Mouse (Mus musculus) mouse embryonic stem cell (cell line): Measurements from ENCODE around the gene Cdk5r1.

Source experiments
- in situ Hi-C, 2 experiments: fragments of 300-500 bp; cut with MboI; formaldehyde crosslinking; loops; 1 replicate in 1 of 2; 3 replicates in 1 of 2; pipeline ENCODE4 v1.14.3; 2019 to 2020; ENCODE audit warnings: low sequenced_read_pairs in 2 of 2, low pct_unique_long_range_greater_than_20kb in 1 of 2, mixed read lengths in 1 of 2; ENCODE audit not compliant: unreplicated experiment in 1 of 2

The Cdk5r1 gene

DNA sequence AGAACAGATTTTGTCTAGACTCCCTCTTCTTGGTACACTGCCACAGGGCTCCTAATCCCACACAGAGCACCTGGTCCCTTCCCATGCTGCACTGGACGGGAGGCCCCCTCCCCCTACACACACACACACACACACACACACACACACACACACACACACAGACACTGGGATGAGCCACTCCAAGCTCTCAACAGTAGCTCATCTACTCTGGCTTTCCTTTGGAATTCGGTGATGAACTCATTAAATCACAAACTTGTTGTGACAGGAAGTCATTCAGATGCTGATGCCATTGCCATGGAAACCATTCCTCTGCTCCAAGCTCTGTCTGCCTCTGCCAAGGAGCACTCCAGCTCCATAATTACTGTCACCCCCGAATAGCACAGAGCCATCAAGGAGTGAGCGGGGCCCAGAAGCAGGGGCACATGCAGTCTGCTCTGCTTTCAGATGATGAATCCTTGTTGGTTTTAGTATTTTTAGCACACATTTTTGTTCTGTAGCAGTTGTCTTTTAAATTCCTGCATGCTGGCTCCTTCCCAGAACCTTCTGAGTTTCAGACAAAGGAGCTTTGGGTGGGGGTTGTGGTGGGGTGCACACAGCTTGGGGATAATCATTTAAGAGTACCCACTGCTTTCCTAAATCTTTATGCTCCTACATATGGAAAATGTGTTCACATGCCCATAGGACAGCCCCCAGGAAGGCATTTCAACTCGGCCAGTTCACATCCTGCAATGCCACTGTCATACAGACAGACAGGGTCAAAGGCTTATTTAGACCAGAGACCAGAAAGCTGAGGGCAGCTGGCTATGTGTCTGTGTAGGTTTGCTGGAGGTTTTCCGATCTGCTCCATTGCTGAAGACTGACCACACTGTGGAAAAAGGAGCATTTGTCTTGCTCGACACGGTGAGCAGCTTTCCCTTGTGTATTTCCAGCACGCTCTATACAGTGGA lies 41.9 kb downstream of the Cdk5r1 start:
- in situ Hi-C loops = no loop called here

DNA sequence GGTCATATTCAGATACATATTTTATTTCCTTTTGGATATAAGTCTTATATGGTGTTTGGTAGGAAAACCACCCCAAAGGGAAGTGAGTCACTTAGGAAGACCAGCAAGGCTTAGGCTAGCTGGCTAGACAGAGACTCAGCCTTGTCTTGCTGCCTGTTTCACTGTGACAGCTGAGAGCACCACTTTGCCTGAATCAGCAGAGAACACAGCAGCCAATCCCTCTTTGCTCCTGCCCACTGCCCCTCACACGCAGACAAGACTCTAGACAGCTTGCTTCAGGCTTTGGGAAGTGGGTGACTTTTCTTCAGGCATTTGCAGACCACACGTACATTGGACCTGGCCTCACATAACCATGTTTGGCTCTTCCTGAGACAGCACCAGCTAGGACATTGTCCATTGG lies 44.3 kb downstream of the Cdk5r1 start:
- in situ Hi-C loops = no loop called here

DNA sequence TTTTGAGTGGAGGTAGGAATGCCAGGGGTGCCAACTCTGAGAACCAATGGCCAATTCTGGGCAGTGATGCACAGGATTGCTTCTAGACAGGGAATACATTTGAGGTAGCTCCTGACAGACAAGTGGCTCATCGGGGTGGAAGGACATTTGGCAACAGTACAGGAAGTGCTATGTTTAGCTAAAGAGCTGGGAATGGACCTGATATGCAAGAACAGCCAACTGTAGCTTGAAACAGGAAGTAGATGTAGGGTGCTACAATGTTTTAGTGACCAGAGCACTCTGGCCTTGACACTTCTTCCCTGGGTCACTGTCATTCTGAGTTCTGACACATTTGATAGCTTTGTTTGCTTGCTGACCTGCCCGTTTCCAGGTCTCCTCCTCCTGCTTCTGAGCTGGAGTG lies 46.0 kb downstream of the Cdk5r1 start:
- in situ Hi-C loops = no loop called here

DNA sequence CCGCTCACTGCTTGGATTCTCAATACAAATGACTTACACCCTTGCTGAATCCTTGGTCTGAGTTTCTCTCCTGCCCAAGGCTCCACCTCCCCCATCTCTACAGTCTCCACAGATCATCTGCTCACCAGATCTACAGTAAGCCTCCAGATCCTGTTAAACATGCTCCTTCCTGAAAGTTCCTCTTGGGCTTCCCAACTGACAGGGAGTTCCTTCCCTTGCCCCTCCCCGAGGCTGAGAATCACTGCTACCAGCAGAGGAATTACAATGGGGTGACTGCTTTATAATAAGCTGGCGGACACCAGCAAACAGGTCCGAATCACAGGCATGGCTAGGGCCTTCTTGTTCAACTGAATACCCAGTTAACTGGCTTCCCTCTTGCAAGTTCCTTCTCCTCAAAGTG lies 46.6 kb downstream of the Cdk5r1 start:
- in situ Hi-C loops = no loop called here

DNA sequence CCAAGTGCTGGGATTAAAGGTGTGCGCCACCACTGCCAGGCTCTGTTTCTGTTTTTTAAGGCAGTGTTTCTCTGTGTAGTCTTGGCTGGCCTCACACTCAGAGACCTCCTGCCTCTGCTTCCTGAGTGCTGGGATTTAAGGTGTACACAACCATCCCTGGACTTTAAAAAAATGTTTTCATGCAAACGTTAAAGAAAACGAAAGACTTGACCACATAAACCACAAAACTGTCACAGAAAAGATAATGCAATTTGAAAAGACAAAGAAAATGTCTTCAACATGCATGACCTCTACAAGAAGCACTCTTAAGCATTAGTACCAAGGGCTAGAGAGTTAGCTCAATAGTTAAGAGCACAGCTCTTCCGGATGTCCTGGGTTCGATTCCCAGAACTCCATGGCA lies 47.4 kb downstream of the Cdk5r1 start:
- in situ Hi-C loops = no loop called here

DNA sequence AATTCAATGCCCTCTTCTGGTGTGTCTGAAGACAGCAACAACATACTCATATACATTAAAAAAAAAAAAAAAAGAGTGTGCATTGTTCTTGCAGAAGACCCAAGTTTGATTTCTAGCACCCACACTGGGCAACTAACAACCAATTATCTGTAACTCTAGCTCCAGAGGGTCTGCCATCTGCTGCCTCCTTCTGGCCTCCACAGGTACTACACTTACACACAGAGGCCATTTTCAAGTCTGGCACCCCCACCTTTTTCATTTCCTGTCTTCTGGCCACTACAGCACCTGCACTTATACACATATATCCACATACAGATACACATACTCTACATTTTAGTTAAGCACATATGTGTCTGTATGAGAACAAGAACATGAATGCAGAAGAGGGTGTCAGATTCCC lies 50.9 kb downstream of the Cdk5r1 start:
- in situ Hi-C loops = no loop called here

DNA sequence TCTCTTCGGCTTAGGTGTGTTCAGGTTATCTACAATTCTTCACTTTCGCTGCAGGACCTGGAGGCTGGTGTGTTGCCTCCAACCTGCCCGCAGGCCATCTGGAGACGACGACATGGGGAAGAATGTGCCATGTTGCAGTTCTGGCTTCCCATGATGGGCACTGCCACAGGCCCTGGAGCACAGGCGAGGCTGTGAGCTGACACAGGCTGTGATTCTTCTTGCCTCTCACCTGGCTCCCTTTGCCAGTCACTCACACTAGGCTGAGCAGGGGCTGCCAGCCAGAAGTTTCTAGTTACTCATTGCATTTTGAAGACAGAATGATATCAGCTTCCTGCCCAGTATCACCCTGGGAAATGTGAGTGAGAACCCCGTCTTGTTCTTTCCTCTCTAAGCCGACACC lies 52.3 kb downstream of the Cdk5r1 start:
- in situ Hi-C loops = no loop called here
